Mouse (Mus musculus): ENCODE measurements around the gene Iqcf3. TPM values are rescaled to one million over a fixed set of nuclear protein-coding genes. Genes with fewer than 3 reads are reported as not detected.

The Iqcf3 gene
- polyA plus RNA-seq, 1 experiment from 2014 or later, result not detected

- 63% methylated on average over 11 of the region's 11 CpGs for WGBS
- H3K27ac ChIP-seq, result no peak overlapping the region
- H3K9me3 ChIP-seq (replicated peaks), result no peaks in the 10 kb centered on the region
- no peaks in the 10 kb centered on the region for H3K36me3 ChIP-seq
- H3K9ac ChIP-seq, result no peak overlapping the region
- no peak for ATAC-seq (ENCODE audit: low FRiP score)
- H3K4me1 ChIP-seq, result no peaks in the 10 kb centered on the region
- H3K4me2 ChIP-seq (replicated peaks), result no peak overlapping the region
- H3K4me3 ChIP-seq, result no peak overlapping the region
- H3K27me3 ChIP-seq, result no peaks in the 10 kb centered on the region
These were observed 5.0 kb upstream of the Iqcf3 start for GRCm38 (mm10) chr9:106566437-106566836.

GRCm38 (mm10) chr9:106564025-106564424 is 2.6 kb upstream of the Iqcf3 start:
- Histone ChIP-seq H3K27ac (no peak overlapping the region), H3K4me3 (no peak overlapping the region), H3K4me2 (replicated peaks) (no peak overlapping the region), H3K4me1 (no peaks in the 10 kb centered on the region), H3K27me3 (no peaks in the 10 kb centered on the region), H3K9me3 (replicated peaks) (no peaks in the 10 kb centered on the region), H3K9ac (no peak overlapping the region), H3K36me3 (no peaks in the 10 kb centered on the region)
- whole genome bisulfite sequencing, result 83% methylated on average over 8 of the region's 8 CpGs
- no peak for ATAC-seq (ENCODE audit: low FRiP score)

GRCm38 (mm10) chr9:106562291-106562690 is 860 bp upstream of the Iqcf3 start:
- no peaks in the 10 kb centered on the region for H3K36me3 ChIP-seq
- no peaks in the 10 kb centered on the region for H3K27me3 ChIP-seq
- H3K27ac ChIP-seq, result no peak overlapping the region
- ATAC-seq (ENCODE audit: low FRiP score), result no peak
- no peak overlapping the region for H3K4me2 ChIP-seq (replicated peaks)
- H3K4me3 ChIP-seq, result no peak overlapping the region
- no peaks in the 10 kb centered on the region for H3K4me1 ChIP-seq
- H3K9ac ChIP-seq, result no peak overlapping the region
- WGBS, result 91% methylated on average over 11 of the region's 11 CpGs
- no peaks in the 10 kb centered on the region for H3K9me3 ChIP-seq (replicated peaks)

- Histone ChIP-seq H3K4me3 (no peak overlapping the region), H3K4me1 (no peaks in the 10 kb centered on the region), H3K27me3 (no peaks in the 10 kb centered on the region), H3K9me3 (replicated peaks) (no peaks in the 10 kb centered on the region), H3K27ac (no peak overlapping the region), H3K9ac (no peak overlapping the region), H3K4me2 (replicated peaks) (no peak overlapping the region), H3K36me3 (no peaks in the 10 kb centered on the region)
- no peak for ATAC-seq (ENCODE audit: low FRiP score)
- WGBS, result 94% methylated on average over 11 of the region's 11 CpGs
These were observed 26.5 kb downstream of the Iqcf3 start for GRCm38 (mm10) chr9:106534975-106535374.

- Histone ChIP-seq H3K27ac (no peak overlapping the region), H3K9ac (no peak overlapping the region), H3K27me3 (no peaks in the 10 kb centered on the region), H3K4me1 (no peaks in the 10 kb centered on the region), H3K36me3 (no peaks in the 10 kb centered on the region), H3K4me2 (replicated peaks) (no peak overlapping the region), H3K9me3 (replicated peaks) (no peaks in the 10 kb centered on the region), H3K4me3 (no peak overlapping the region)
- WGBS, result 95% methylated on average over 7 of the region's 7 CpGs
- no peak for ATAC-seq (ENCODE audit: low FRiP score)
These were observed 27.1 kb downstream of the Iqcf3 start for GRCm38 (mm10) chr9:106534296-106534695.

GRCm38 (mm10) chr9:106531833-106532232 is 29.6 kb downstream of the Iqcf3 start:
- ATAC-seq (ENCODE audit: low FRiP score), result no peak
- H3K9ac ChIP-seq, result no peak overlapping the region
- WGBS, result 38% methylated on average over 3 of the region's 3 CpGs
- no peaks in the 10 kb centered on the region for H3K36me3 ChIP-seq
- H3K4me1 ChIP-seq, result no peaks in the 10 kb centered on the region
- no peaks in the 10 kb centered on the region for H3K9me3 ChIP-seq (replicated peaks)
- H3K4me2 ChIP-seq (replicated peaks), result no peak overlapping the region
- no peaks in the 10 kb centered on the region for H3K27me3 ChIP-seq
- no peak overlapping the region for H3K4me3 ChIP-seq
- H3K27ac ChIP-seq, result no peak overlapping the region

GRCm38 (mm10) chr9:106519909-106520308 is 41.5 kb downstream of the Iqcf3 start:
- no peaks in the 10 kb centered on the region for H3K27me3 ChIP-seq
- no peak overlapping the region for H3K4me3 ChIP-seq
- H3K9me3 ChIP-seq (replicated peaks), result no peaks in the 10 kb centered on the region
- H3K36me3 ChIP-seq, result no peaks in the 10 kb centered on the region
- H3K9ac ChIP-seq, result no peak overlapping the region
- no peak overlapping the region for H3K4me2 ChIP-seq (replicated peaks)
- no peak overlapping the region for H3K27ac ChIP-seq
- H3K4me1 ChIP-seq, result no peaks in the 10 kb centered on the region
- ATAC-seq (ENCODE audit: low FRiP score), result no peak
- WGBS, result 83% methylated on average over 8 of the region's 8 CpGs

GRCm38 (mm10) chr9:106519433-106519832 is 42.0 kb downstream of the Iqcf3 start:
- H3K4me3 ChIP-seq, result no peak overlapping the region
- WGBS, result 76% methylated on average over 2 of the region's 2 CpGs
- H3K36me3 ChIP-seq, result no peaks in the 10 kb centered on the region
- H3K4me1 ChIP-seq, result no peaks in the 10 kb centered on the region
- H3K27me3 ChIP-seq, result no peaks in the 10 kb centered on the region
- no peak overlapping the region for H3K4me2 ChIP-seq (replicated peaks)
- no peak overlapping the region for H3K27ac ChIP-seq
- H3K9me3 ChIP-seq (replicated peaks), result no peaks in the 10 kb centered on the region
- no peak overlapping the region for H3K9ac ChIP-seq
- ATAC-seq (ENCODE audit: low FRiP score), result no peak

- no peak within 1 kb of the TSS for H3K4me3 ChIP-seq
- H3K4me2 ChIP-seq (replicated peaks), result no peak within 1 kb of the TSS
- ATAC-seq (ENCODE audit: low FRiP score), result no peak
- H3K9me3 ChIP-seq (replicated peaks), result no peaks in the 10 kb centered on the region
- no peak within 1 kb of the TSS for H3K9ac ChIP-seq
- H3K36me3 ChIP-seq, result no peaks in the 10 kb centered on the region
- no peaks in the 10 kb centered on the region for H3K27me3 ChIP-seq
- no peak within 1 kb of the TSS for H3K27ac ChIP-seq
- no peaks in the 10 kb centered on the region for H3K4me1 ChIP-seq
- WGBS, result 87% methylated on average over 4 of the region's 4 CpGs
These were observed 47.2 kb downstream of the Iqcf3 start, which contains the start of gene Iqcf5 for GRCm38 (mm10) chr9:106514273-106514672. Gene Iqcf5, plus strand, starts transcription at chr9:106514573.

GRCm38 (mm10) chr9:106513566-106513965 is 47.9 kb downstream of the Iqcf3 start:
- Histone ChIP-seq H3K4me1 (no peaks in the 10 kb centered on the region), H3K27me3 (no peaks in the 10 kb centered on the region), H3K9me3 (replicated peaks) (no peaks in the 10 kb centered on the region), H3K27ac (no peak overlapping the region), H3K4me2 (replicated peaks) (no peak overlapping the region), H3K36me3 (no peaks in the 10 kb centered on the region), H3K9ac (no peak overlapping the region), H3K4me3 (no peak overlapping the region)
- 77% methylated on average over 6 of the region's 6 CpGs for WGBS
- no peak for ATAC-seq (ENCODE audit: low FRiP score)

GRCm38 (mm10) chr9:106512729-106513450 is 48.5 kb downstream of the Iqcf3 start:
- no peak for ATAC-seq (ENCODE audit: low FRiP score)
- H3K27ac ChIP-seq, result no peak overlapping the region

GRCm38 (mm10) chr9:106509356-106509755 is 52.1 kb downstream of the Iqcf3 start:
- H3K9me3 ChIP-seq (replicated peaks), result no peaks in the 10 kb centered on the region
- no peaks in the 10 kb centered on the region for H3K4me1 ChIP-seq
- H3K27ac ChIP-seq, result no peak overlapping the region
- no peaks in the 10 kb centered on the region for H3K36me3 ChIP-seq
- H3K27me3 ChIP-seq, result no peaks in the 10 kb centered on the region
- no peak overlapping the region for H3K9ac ChIP-seq
- H3K4me2 ChIP-seq (replicated peaks), result no peak overlapping the region
- no peak for ATAC-seq (ENCODE audit: low FRiP score)
- H3K4me3 ChIP-seq, result no peak overlapping the region
- WGBS, result 93% methylated on average over 10 of the region's 10 CpGs

More at GRCm38 (mm10) chr9:106512729-106513450, 48.5 kb downstream of the Iqcf3 start:
- no peak overlapping the region for H3K9ac ChIP-seq
- no peaks in the 10 kb centered on the region for H3K4me1 ChIP-seq
- H3K27me3 ChIP-seq, result no peaks in the 10 kb centered on the region
- no peaks in the 10 kb centered on the region for H3K9me3 ChIP-seq (replicated peaks)
- H3K4me3 ChIP-seq, result no peak overlapping the region
- H3K4me2 ChIP-seq (replicated peaks), result no peak overlapping the region
- no peaks in the 10 kb centered on the region for H3K36me3 ChIP-seq
- 73% methylated on average over 13 of the region's 13 CpGs for WGBS

- no peaks in the 10 kb centered on the region for H3K36me3 ChIP-seq
- H3K9me3 ChIP-seq (replicated peaks), result no peaks in the 10 kb centered on the region
- no peak for ATAC-seq (ENCODE audit: low FRiP score)
These were observed 57.2 kb downstream of the Iqcf3 start for GRCm38 (mm10) chr9:106504246-106504645.

More at GRCm38 (mm10) chr9:106504246-106504645, 57.2 kb downstream of the Iqcf3 start:
- Histone ChIP-seq H3K4me1 (no peaks in the 10 kb centered on the region), H3K4me2 (replicated peaks) (no peak overlapping the region), H3K27me3 (no peaks in the 10 kb centered on the region), H3K4me3 (no peak overlapping the region), H3K27ac (no peak overlapping the region), H3K9ac (no peak overlapping the region)
- 73% methylated on average over 6 of the region's 6 CpGs for WGBS

Measured in hindbrain, embryonic 12.5 days (tissue).